Mouse (Mus musculus) megakaryocyte, embryonic 14.5 days (primary cell): ENCODE measurements at regions not wholly inside any gene's neighbourhood (a gene's known extent, or its start where the extent isn't known, plus 50 kb on each side); places are given as distances from the start of the nearest gene placed in this dataset.

Source experiments
- FLI1 ChIP-seq: IDR thresholded peaks from 2 replicates; pipeline ENCODE4 v1.6.1; 2012; ENCODE audit warnings: low read length, inconsistent platforms, mixed read lengths
- GATA1 ChIP-seq: IDR thresholded peaks from 3 replicates; pipeline ENCODE4 v1.6.1; 2012; ENCODE audit warnings: mixed read lengths, low read length, inconsistent platforms, borderline replicate concordance

DNA sequence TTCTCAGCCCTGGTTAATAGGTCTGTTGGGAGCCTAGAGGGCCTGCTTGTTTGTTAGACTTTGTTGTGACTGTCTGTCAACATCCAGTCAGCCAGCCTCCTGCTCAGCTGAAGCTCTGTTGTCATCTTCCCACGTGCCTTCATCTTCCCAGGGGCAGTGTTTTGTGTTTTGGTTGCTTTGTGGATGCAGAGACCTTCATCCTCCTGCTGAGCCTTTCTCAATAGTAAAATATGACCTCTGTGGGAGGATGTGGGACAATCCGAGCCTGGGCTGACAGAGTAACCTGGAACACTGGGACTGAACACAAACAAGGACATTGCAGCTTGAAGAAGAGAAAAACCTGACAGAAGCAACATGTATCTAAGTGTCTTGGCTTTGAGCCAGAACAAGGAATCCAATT, 168.7 kb upstream of the Prdm1 start:
- TF ChIP-seq GATA1 (no peak), FLI1 (no peak)
